Mouse (Mus musculus) gastrocnemius, adult 8-10 months (tissue): ENCODE data around the gene Kcnh1. TPM values are rescaled to one million over a fixed set of nuclear protein-coding genes. Genes with fewer than 3 reads are reported as not detected.

Experiments
- DNase-seq, 2 experiments: peaks; one replicate each; pipeline ENCODE4 v3.0.0; 2022; ENCODE audit warnings: low spot score in 2 of 2
- total RNA-seq, 4 experiments: library from RNA; stranded (reverse); gene quantifications; 2 replicates each; pipeline ENCODE4 v1.2.4; 2022

The Kcnh1 gene
- total RNA-seq, 4 experiments from 2014 or later = 0.02 to 0.05 (median 0.03) TPM; not detected in 1

GRCm38 (mm10) chr1:192266956-192267355, 76.4 kb downstream of the Kcnh1 start:
- DNase-seq = no peak

GRCm38 (mm10) chr1:192268878-192269277, 78.3 kb downstream of the Kcnh1 start:
- DNase-seq = no peak

GRCm38 (mm10) chr1:192269911-192270310, 79.3 kb downstream of the Kcnh1 start:
- no peak for DNase-seq

GRCm38 (mm10) chr1:192277801-192278385, 87.3 kb downstream of the Kcnh1 start:
- DNase-seq = no peak

GRCm38 (mm10) chr1:192284340-192284739, 93.8 kb downstream of the Kcnh1 start:
- DNase-seq = no peak

GRCm38 (mm10) chr1:192284950-192285349, 94.4 kb downstream of the Kcnh1 start:
- no peak for DNase-seq

GRCm38 (mm10) chr1:192288456-192288855, 97.9 kb downstream of the Kcnh1 start:
- DNase-seq = no peak

- no peak for DNase-seq
Observed at GRCm38 (mm10) chr1:192291286-192291685, 100.7 kb downstream of the Kcnh1 start.

- no peak for DNase-seq
Observed at GRCm38 (mm10) chr1:192293391-192293790, 102.8 kb downstream of the Kcnh1 start.

GRCm38 (mm10) chr1:192293921-192294320, 103.3 kb downstream of the Kcnh1 start:
- no peak for DNase-seq

GRCm38 (mm10) chr1:192295243-192295860, 104.8 kb downstream of the Kcnh1 start:
- DNase-seq = no peak

- no peak for DNase-seq
Observed at GRCm38 (mm10) chr1:192295902-192296301, 105.3 kb downstream of the Kcnh1 start.

- DNase-seq = no peak
Observed at GRCm38 (mm10) chr1:192297481-192298128, 107.0 kb downstream of the Kcnh1 start.

- DNase-seq = no peak
Observed at GRCm38 (mm10) chr1:192300417-192300816, 109.8 kb downstream of the Kcnh1 start.

GRCm38 (mm10) chr1:192303615-192304014, 113.0 kb downstream of the Kcnh1 start:
- DNase-seq = no peak

GRCm38 (mm10) chr1:192305155-192305554, 114.6 kb downstream of the Kcnh1 start:
- DNase-seq = no peak

GRCm38 (mm10) chr1:192307055-192307454, 116.5 kb downstream of the Kcnh1 start:
- no peak for DNase-seq

- no peak for DNase-seq
Observed at GRCm38 (mm10) chr1:192311298-192311697, 120.7 kb downstream of the Kcnh1 start.

GRCm38 (mm10) chr1:192311851-192312438, 121.4 kb downstream of the Kcnh1 start:
- no peak for DNase-seq

GRCm38 (mm10) chr1:192312446-192312845, 121.9 kb downstream of the Kcnh1 start:
- no peak for DNase-seq

- DNase-seq = no peak
Observed at GRCm38 (mm10) chr1:192312998-192313397, 122.4 kb downstream of the Kcnh1 start.

GRCm38 (mm10) chr1:192313571-192313972, 123.0 kb downstream of the Kcnh1 start:
- DNase-seq = no peak
